Mouse (Mus musculus) adrenal gland, adult (tissue): Measurements from ENCODE around the gene Dynlrb1.

Experiments used
- DNase-seq, 2 experiments: peaks; one replicate each; pipeline ENCODE4 v3.0.0; 2022 to 2023; ENCODE audit warnings: low spot score in 1 of 2; ENCODE audit not compliant: inconsistent age in 2 of 2

The Dynlrb1 gene

DNA sequence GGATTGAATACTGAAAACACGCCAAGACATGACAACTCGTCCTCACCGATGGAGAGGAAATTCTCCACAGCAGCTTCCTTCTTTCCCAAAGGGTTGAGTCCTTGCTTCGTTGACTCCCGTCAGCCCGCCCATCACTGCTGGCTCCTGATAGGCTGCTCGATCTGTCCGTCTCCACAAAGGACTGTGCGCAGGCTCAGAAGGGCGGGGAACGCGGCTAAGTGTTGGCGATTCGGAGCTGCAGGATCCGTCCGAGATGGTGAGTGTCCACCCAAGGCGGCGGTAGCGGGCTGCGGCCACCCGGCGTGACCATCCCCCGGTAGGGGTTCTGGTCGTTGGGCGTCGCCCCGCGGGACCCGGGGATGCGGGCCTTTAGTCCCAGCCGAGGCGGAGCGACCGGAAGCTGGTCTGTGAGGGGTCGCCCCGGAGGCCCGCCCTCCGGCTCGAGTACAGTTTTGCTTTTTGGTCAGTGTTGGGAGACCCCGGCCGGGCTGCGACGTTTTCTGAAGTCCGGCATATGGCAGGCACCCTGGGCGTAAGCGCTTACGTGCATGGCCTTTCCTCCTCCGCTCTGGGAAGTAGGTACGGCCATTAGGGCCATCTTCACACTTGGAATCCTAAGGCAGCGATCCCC, at the start of gene Dynlrb1:
Gene Dynlrb1, plus strand, starts transcription at position 172 of the 631 bp plus-strand sequence.
- peak; percentile 98 to 100 for DNase-seq

DNA sequence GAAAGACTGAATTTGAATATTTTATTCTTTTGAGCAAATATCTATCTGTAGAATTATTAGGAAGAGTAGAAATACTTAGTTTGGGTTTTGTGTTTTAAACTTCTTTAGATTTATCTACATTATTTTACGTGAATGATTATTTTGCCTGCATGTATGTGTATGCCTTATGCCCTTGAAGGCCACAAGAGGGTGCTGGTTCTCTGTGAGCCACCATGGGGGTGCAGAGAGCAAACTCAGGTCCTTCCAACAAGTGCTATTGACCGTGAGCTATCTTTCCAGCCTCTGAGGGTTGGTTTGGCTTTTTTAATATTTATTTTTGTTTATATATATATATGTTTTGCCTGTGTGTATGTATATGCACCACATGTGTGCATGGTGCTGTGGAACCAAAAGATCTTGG, 28.9 kb upstream of the Dynlrb1 start:
- peak; percentile 24 to 62 for DNase-seq

DNA sequence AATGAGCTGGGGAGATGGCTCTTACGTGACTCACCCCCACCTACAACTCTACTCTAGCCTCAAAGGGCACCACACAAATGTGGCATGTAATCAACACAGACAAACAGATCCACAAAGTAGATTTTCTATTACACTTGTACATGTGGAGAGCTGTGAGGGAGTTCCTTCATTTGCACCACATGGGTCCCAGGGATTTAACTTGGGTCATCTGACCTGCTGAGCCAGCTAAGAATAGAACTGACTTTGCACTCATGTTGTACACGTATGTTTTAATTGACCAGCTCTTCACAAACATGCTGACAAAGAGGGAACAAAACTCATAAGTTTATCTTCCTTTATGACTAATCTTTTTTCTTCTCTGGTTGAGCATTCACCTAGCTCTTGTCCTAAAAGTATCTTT, 13.2 kb upstream of the Dynlrb1 start:
- no peak for DNase-seq

DNA sequence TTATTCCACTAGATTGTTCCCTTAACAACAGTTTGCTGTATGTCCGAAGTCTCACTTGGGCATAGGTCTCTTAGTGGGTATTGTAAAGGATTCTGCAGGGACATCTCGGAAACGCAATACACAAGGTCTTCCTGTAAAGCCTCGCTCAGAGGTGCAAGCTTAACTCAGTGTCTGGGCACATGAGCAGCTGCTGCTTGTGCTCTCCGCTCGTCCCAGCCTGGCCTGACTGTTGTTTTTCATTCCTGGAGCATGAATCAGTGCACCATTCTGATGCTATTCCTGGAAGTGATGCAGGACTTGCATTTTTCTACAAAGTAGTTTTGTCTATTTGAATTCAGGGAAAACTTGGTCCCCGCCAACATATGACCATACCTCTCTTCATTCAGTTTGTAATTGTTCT, 11.6 kb upstream of the Dynlrb1 start:
- peak; percentile 39 to 76 for DNase-seq

DNA sequence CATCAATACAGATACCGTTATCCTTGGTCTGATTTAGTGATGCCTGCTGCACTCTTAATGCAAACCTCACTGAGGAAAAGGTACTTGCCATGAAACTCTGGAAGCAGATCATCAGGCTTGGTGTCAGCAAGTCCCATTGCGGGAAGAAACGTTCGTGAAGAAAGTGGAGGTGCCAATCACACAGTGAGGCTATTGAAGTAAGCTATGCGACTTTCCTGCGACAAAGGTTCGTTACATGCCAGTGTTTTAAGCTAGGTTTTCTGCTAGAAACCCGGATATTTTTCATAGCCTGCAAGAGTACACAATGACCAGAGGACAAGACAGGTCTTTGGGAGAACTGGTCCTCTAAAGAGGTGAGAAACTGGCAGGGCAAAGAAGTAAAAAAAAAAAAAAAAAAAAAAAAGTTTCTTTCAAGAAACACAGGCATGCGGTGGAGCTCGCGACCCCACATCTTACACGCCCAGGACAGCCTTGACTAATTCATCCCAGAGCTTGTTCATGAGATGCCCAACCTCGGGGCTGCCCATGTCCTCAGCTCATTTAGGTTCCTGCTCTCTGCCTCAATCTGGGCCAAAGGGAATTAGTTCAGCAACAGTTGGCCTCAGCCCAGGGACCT, 479 bp upstream of the Dynlrb1 start:
- DNase-seq: peak in 1 of 2 experiments; percentile 60

DNA sequence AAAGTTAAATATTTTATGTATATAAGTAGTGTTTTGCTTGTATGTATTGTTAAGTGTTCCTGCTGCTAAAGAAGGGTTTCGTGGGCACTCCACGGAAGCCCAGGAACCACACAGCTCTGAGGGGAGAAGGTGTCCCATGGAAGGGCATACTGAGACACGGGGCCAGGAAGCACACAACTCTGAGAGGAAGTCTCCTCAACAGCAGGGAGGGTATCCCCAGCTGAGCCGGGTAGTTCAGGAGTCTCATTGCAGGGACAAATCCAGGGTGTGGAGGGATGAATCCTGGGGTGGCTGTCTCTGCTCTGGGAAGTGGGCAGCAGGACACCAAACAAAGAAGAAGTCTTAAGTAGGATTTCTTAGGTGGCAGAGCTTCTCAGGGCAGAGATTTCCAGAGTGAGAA, 943 bp downstream of the Dynlrb1 start:
- peak; percentile 23 to 65 for DNase-seq

DNA sequence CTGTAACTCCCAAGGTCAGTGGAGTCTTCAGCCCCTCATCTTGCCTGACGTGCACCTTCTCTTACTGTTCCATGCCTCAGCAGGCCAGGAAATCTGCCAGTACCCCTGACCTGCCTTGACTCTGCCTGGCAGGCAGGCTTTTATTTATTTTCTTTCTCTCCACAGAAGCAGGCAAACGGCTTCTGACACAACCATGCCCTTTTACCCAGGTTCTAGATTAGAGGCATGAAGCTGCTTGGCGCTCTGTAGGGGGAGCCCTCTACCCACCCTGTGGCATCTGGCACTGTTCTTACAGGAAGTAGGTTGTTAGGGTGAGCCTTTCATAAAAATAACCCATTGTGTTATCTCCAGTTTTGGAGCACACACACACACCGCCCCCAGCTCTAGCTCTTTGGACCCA, 4.6 kb downstream of the Dynlrb1 start:
- DNase-seq: peak; percentile 87 to 92

DNA sequence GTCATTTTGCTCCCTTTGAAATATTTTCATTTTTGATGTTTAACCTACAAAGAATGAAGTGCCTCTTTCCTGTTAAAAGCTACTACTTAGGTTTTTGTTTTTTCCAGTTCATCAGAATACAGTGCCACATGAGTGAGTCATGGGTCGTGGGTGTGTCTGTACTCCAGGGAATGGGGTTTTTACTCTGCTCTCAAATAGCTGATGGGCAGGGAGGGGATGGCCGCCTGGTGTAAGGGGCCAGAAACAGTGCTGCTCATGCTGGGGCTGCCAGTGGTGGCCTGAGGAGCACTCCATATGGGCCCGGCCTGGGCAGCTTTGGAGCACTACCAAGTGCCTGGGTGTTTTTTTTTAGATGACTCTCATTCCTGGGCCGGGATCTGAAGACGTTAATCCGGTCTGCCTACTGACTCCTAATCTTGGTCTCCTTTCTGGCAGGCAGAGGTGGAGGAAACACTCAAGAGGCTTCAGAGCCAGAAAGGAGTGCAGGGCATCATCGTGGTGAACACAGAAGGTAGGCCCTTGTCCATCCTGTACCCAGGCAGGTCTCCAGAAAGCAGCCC, 6.0 kb downstream of the Dynlrb1 start:
- DNase-seq: peak; percentile 50 to 84

DNA sequence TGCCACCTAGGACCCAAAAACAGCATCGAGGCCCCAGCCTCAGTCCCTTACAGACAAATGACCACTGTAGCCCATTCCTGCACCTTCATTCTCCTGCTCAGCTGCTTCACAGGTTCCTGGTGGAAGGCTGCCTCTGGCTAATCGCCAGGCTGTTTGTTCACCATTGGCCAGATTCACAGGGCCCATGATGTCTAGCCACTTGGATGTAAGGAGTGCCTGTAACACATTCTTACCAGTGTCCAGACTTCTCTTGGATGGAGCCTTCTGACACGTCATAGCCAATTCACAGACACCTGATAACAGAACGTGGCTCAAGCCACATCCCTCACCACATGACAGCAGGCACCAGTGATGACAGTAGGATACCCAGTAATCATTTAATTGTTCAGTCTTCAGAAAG, 9.9 kb downstream of the Dynlrb1 start:
- peak in 1 of 2 experiments; percentile 39 for DNase-seq

DNA sequence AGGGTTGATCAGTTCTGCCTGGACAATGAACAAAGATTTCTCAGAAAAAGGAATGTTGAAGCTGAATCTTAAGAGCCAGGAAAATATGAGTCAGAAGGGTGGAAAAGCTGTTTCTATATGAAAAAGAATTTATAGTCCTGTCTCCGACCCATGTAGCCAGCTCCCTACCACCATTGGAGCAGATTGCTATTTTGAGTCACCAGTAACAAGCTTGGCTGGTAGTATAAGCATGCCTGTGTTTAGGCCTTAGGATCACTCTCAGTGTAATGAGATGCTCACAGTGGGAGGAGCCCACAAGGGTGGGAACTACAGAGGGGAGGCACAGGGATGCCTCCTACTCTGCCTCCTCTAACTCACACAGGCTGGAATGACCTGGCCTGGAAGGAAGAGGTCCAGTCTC, 11.9 kb downstream of the Dynlrb1 start:
- DNase-seq: peak in 1 of 2 experiments; percentile 29

DNA sequence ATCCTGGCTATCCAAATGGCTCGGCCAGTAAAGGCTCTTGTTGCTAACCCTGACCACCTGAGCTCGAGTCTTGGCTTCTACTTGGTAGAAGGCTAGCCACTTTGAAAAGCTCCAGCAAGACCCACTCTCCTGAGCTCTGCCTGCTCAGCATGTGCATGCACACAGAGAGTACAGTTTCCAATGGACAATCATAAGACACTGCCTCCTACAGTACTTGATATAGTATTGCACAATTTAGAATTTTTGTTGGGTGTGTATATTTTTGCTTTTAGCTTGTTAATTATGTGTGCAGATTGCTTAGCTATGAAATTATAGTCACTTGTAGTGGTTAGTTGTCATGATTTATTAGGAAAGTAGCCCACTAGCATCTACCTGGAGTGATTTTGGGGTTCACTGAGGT, 12.4 kb downstream of the Dynlrb1 start:
- DNase-seq: peak in 1 of 2 experiments; percentile 25

DNA sequence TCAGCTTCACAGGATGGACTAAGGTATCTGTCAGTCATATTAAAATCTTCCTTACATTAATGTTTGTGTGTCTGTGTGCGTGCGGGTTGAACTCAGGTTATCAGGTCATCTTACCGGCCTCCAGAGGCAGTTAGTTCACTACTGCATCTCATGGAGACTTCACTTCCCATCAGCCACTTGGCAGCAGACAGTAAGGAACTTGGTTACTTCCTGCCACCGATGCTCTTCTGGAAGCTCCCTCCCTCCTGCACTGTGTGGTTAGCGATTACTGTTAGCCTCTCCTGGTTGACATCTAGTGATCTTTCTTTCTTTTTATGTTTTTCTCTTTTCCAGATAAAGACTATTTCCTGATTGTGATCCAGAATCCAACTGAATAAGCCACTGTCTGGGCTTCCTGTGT, 13.3 kb downstream of the Dynlrb1 start:
- no peak for DNase-seq

DNA sequence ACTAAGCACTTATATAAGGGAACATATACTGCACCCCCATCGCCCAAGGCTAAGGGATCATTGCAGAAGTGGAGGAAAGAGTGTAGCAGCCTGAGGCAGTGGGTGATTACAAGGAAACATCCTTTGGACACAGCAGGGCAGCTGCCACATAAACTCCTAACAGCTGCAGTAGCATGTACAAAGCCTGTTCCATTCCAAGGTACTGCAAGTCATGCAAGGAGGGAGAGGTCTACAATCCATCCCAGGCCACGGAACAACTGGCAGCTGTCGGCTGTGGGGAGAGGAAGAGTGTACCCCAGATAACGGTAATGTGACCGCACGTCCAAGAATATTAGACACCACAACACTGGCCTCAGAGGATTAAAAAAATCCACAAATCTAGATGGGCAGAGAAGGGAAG, 29.2 kb downstream of the Dynlrb1 start:
- no peak for DNase-seq

DNA sequence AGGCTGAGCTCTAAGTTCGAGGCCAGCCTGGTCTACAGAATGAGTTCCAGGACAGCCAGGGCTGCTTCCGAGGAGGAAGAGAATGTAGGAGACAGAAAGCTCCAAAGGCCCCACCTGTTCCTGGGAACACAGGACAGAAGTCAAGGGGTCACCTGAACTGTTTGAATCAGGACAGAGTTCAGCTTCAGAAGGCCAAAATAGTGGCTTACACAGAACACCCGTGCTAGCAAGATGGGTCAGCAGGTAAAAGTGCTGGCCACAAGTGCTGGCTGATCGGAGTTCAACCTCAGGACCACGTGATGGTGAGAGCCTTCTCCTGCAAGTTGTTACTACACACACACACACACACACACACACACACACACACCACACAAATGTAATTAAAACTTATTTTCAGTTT, 30.6 kb downstream of the Dynlrb1 start:
- no peak for DNase-seq

DNA sequence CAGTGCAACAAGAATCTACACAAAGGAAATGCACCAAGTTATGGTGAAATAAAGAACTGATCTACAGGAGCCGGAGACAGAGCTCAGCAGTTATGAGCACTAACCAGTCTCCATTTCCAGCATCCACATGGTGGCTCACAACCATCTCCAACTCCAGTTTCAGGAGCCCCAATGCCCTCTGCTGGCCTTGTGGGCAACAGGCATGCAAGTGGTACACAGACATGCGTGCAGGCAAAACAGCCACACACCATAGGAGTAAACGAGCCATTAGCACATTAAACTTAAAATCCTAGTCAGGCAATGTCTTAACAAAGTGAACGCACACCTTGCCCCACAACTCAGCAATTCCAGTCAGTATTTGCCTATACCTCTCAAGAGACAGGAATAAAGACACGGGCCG, 35.6 kb downstream of the Dynlrb1 start:
- DNase-seq: peak in 1 of 2 experiments; percentile 50

DNA sequence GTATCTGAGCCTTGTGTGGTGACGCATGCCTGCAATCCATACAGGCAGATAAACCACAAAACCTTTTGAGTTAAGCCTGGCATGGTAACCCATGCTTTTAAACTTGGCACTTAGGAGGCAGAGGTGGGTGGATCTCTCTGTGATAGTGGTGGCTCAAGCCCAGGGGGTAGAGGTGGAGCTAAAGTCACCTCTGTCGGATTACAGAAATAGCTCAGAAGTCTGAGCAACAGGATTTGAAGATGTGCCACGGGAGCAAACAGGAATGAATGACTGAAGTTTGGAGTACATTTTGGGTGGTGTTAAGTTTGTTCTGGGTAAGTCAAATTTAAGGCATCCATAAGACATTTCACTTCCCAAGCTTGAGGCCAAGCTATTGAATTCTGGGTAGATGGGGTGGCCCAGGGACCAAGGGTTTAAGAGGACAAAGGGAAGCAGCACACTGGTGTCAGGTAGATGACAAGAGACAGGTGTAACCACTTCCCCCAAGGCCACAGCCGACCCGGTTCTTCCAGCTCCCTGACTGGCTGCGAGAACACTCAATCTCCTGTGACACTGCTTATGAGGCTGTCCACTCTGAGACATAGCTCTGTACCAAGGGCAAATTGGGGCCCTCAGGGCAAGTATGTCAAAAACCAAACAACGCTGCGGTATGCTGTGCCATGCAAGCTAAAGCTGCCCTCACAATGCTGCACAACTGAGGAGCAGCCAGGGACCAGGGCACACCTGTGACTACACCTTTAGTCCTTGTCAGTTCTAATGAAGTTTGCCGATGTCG, 36.2 kb downstream of the Dynlrb1 start:
- peak in 1 of 2 experiments; percentile 35 for DNase-seq

DNA sequence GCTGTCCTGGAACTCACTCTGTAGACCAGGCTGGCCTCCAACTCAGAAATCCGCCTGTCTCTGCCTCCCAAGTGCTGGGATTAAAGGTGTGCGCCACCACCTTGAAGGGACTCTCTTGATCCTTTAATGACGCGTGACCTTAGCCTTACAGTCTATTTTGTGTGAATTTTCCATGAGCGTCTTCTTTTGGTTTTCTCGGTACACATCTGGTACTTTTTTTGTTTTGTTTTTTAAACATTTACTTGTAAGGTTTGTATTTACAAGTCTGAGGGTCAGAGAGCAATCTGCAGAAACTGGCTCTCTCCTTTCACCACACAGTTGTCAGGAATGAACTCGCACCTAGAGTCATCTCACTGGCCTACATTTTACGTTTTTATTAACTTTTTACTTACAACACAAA, 37.3 kb downstream of the Dynlrb1 start:
- DNase-seq: no peak

DNA sequence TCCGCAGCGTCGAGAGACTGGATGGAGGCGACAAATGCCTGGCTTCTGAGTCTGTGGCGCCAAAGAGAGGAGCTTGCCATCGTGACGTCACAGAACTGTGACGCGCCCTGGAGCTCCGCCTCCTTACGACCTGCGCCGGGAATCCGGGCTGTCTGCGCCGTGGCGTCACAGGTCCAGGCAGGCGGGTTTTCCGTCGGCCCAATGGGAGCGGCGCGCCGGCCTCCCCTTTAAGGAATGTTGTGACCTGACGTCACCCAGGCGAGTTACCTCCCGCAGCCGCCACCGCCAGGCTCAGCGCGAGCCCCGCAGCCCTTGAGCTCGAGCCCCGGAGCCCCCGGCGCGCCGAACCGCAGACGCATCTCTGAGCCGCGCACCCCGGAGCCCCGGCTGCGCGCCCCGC, 39.9 kb downstream of the Dynlrb1 start, which contains the start of gene Map1lc3a:
Gene Map1lc3a, plus strand, starts transcription at position 103 of the 400 bp plus-strand sequence.
- peak; percentile 97 to 99 for DNase-seq

DNA sequence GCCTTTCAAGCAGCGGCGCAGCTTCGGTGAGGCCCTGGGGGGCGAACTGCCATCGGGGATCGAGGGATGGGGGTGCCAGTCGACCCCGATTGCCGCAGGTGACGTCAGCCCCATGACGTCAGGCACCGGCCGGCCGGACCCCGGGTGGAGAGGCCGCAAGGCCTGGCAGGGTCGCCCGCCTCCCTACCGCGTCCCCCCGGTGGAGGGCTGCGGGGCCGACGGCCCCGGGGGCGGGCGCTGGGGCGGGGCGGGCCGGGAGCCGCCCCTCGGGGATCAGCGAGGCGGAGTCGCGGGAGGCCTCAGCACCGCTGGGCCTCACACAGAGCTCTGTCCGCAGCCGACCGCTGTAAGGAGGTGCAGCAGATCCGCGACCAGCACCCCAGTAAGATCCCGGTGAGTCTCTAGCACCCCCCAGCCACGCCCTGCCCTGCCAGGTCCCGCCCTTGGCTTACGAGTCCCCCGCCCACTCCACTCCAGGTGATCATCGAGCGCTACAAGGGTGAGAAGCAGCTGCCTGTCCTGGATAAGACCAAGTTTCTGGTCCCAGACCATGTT, 40.4 kb downstream of the Dynlrb1 start:
- DNase-seq: peak; percentile 86 to 95

DNA sequence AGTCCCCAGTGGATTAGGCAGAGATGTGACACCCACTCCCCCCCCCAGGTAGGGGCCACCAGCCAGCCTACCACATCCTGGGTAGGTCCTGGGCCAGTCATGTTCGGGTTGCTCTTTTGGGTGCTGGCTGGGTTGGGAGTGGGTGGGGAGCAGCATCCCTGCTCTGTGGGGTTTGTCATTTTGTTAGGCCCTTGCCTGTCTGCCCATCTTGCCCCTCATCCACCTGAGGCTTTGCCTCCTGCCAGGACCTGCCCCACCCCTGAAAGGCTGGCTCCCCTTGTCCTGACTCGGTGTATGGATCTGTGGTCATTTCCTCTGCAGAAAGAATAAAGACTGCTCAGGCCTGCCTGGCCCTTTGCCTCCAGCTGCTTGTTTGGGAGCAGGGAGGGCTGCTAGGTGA, 41.4 kb downstream of the Dynlrb1 start:
- peak in 1 of 2 experiments; percentile 49 for DNase-seq

DNA sequence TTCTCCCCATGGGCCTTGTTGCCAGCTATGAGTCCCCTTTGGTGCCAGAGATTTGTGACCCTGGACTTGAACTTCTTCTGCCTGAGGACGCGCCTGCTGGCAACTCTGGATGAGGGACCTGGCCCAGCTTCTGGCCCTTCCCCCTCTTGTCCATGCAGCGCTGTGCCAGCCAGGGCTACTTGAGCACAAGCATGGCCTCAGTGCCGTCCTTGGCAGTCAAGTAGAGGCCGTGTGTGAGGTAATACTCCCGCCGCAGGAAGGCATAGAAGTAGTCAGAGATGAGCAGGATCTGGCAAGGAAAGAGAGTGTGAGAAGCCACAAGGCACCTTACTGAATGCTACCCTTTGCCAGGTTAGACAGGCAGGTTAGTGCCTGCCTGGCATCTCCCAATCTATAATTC, 42.0 kb downstream of the Dynlrb1 start:
- peak; percentile 91 to 97 for DNase-seq
